34 mouse cellular contexts compared by ENCODE assay signal in genomic region chr3:146601205-146601604, GRCm38 (mm10). TPM values are rescaled to one million over a fixed set of nuclear protein-coding genes. Genes with fewer than 3 reads are reported as not detected.
DNase-seq lines count a peak whose midpoint lies in the region; ATAC-seq and TF ChIP-seq lines count a peak whose summit lies in the region.
"Had no signal": no experiment of that assay in that cellular context is flagged by ENCODE, and none has a peak within 500 bp of the region (broad histone marks: within the 10 kb centered on the region; RNA-seq: fewer than 3 reads in every experiment).

No protein-coding gene starts in this region.

- H3K27ac ChIP-seq in heart, embryonic 12.5 days (ENCODE audit: poor library complexity, severe bottlenecking), result peak overlapping the region; percentile 56
- H3K27ac ChIP-seq in liver, adult 2 months (replicated peaks; ENCODE audit: insufficient read depth, low read depth, low read length), result peak overlapping the region; percentile 29
- H3K27ac ChIP-seq in liver, embryonic 13.5 days, result no peak overlapping the region
- H3K27ac ChIP-seq in midbrain, embryonic 13.5 days, result no peak overlapping the region
- H3K27ac ChIP-seq in forebrain, embryonic 10.5 days, result no peak overlapping the region
- H3K27ac ChIP-seq: embryonic facial prominence, embryonic 10.5 days; forebrain, embryonic 12.5 days; hindbrain, embryonic 15.5 days; intestine, embryonic 15.5 days; limb, embryonic 10.5 days; midbrain, embryonic 12.5 days had no signal

- DNase-seq in heart, postnatal 14 days, result no peak
- peak; percentile 49 for DNase-seq in liver, adult 2 months (ENCODE audit: extremely low read depth, low read depth, low spot score)
- DNase-seq in liver, result no peak
- DNase-seq in liver, embryonic 13.5 days, result peak; percentile 34
- DNase-seq in forebrain, embryonic 10.5 days (ENCODE audit: extremely low spot score, low spot score), result no peak
- DNase-seq: adrenal gland, postnatal 10 days; cerebellum, adult 11 months; cerebellum, adult 9-11 months; kidney, adult 8-10 months; kidney, postnatal 10 days; lung, adult 18-20 months; lung, postnatal 10 days; right cerebral cortex, postnatal 14 days; spleen, adult 18-20 months had no signal

- peaks cover 43% of the 10 kb centered on the region for H3K4me1 ChIP-seq in heart, embryonic 12.5 days (replicated peaks)
- peaks cover 31% of the 10 kb centered on the region for H3K4me1 ChIP-seq in liver, adult 2 months (ENCODE audit: control insufficient read depth, insufficient read depth, low read length)
- H3K4me1 ChIP-seq in liver, embryonic 13.5 days (replicated peaks), result peaks cover 19% of the 10 kb centered on the region
- no peaks in the 10 kb centered on the region for H3K4me1 ChIP-seq in midbrain, embryonic 13.5 days (replicated peaks)
- H3K4me1 ChIP-seq in forebrain, embryonic 10.5 days, result 0 out of 2 replicates have a peak, but pooled peaks cover 3% of the 10 kb centered on the region
- H3K4me1 ChIP-seq: embryonic facial prominence, embryonic 10.5 days; forebrain, embryonic 12.5 days; hindbrain, embryonic 15.5 days; intestine, embryonic 15.5 days; limb, embryonic 10.5 days; midbrain, embryonic 12.5 days had no signal

- WGBS in heart, embryonic 12.5 days, result 23% methylated on average over 2 of the region's 2 CpGs
- WGBS in liver, adult 2 months, result 60% methylated on average over 2 of the region's 2 CpGs
- WGBS in liver, embryonic 13.5 days (ENCODE audit: insufficient replicate concordance), result 48% methylated on average over 2 of the region's 2 CpGs
- WGBS in midbrain, embryonic 13.5 days, result 93% methylated on average over 2 of the region's 2 CpGs
- WGBS in forebrain, embryonic 10.5 days, result 88% methylated on average over 2 of the region's 2 CpGs

- no peak for TF ChIP-seq CTCF in liver, adult 2 months (IDR thresholded peaks at IDR 0.05; ENCODE audit: low read depth, low read length)

- peak overlapping the region; percentile 17; the same call in 1 of the 2 replicates for H3K4me2 ChIP-seq in heart, embryonic 12.5 days
- H3K4me2 ChIP-seq in liver, embryonic 13.5 days, result no peak overlapping the region
- H3K4me2 ChIP-seq in midbrain, embryonic 13.5 days (replicated peaks), result no peak overlapping the region
- H3K4me2 ChIP-seq: forebrain, embryonic 12.5 days; hindbrain, embryonic 15.5 days; intestine, embryonic 15.5 days; midbrain, embryonic 12.5 days had no signal

- no peak overlapping the region for H3K4me3 ChIP-seq in heart, embryonic 12.5 days
- peak overlapping the region; percentile 60 for H3K4me3 ChIP-seq in liver, adult 2 months (ENCODE audit: insufficient read depth, low read depth, low read length)
- H3K4me3 ChIP-seq in liver, embryonic 13.5 days (replicated peaks), result no peak overlapping the region
- no peak overlapping the region for H3K4me3 ChIP-seq in midbrain, embryonic 13.5 days (replicated peaks)
- no peak overlapping the region for H3K4me3 ChIP-seq in forebrain, embryonic 10.5 days
- H3K4me3 ChIP-seq: embryonic facial prominence, embryonic 10.5 days; forebrain, embryonic 12.5 days; hindbrain, embryonic 15.5 days; intestine, embryonic 15.5 days; limb, embryonic 10.5 days; midbrain, embryonic 12.5 days had no signal

- no peaks in the 10 kb centered on the region for H3K36me3 ChIP-seq in heart, embryonic 12.5 days
- peaks cover 50% of the 10 kb centered on the region for H3K36me3 ChIP-seq in liver, adult 2 months (ENCODE audit: control insufficient read depth, insufficient read depth, low read length)
- no peaks in the 10 kb centered on the region for H3K36me3 ChIP-seq in liver, embryonic 13.5 days
- H3K36me3 ChIP-seq in midbrain, embryonic 13.5 days, result no peaks in the 10 kb centered on the region
- no peaks in the 10 kb centered on the region for H3K36me3 ChIP-seq in forebrain, embryonic 10.5 days (replicated peaks)
- H3K36me3 ChIP-seq: embryonic facial prominence, embryonic 10.5 days; forebrain, embryonic 12.5 days; hindbrain, embryonic 15.5 days; intestine, embryonic 15.5 days; limb, embryonic 10.5 days; midbrain, embryonic 12.5 days had no signal

- H3K79me2 ChIP-seq in liver, adult 2 months (ENCODE audit: control insufficient read depth, insufficient read depth, low read length), result peaks cover 24% of the 10 kb centered on the region

- intact Hi-C loops in heart, postnatal 14 days (cut with DNase I), result no loop called here

- H3K9ac ChIP-seq in heart, embryonic 12.5 days, result no peak overlapping the region
- peak overlapping the region; percentile 69 for H3K9ac ChIP-seq in liver, adult 2 months (ENCODE audit: low read depth, low read length)
- H3K9ac ChIP-seq in liver, embryonic 13.5 days, result no peak overlapping the region
- no peak overlapping the region for H3K9ac ChIP-seq in midbrain, embryonic 13.5 days (replicated peaks)
- H3K9ac ChIP-seq: forebrain, embryonic 12.5 days; hindbrain, embryonic 15.5 days; intestine, embryonic 15.5 days; midbrain, embryonic 12.5 days had no signal

- H3K27me3 ChIP-seq in heart, embryonic 12.5 days (replicated peaks), result no peaks in the 10 kb centered on the region
- H3K27me3 ChIP-seq in liver, adult 2 months (ENCODE audit: control insufficient read depth, insufficient read depth, low read length), result no peaks in the 10 kb centered on the region
- no peaks in the 10 kb centered on the region for H3K27me3 ChIP-seq in liver, embryonic 13.5 days
- no peaks in the 10 kb centered on the region for H3K27me3 ChIP-seq in midbrain, embryonic 13.5 days
- no peaks in the 10 kb centered on the region for H3K27me3 ChIP-seq in forebrain, embryonic 10.5 days (ENCODE audit: poor library complexity, severe bottlenecking)
- H3K27me3 ChIP-seq: forebrain, embryonic 12.5 days; hindbrain, embryonic 15.5 days; intestine, embryonic 15.5 days; midbrain, embryonic 12.5 days had no signal

- ATAC-seq in heart, embryonic 12.5 days (ENCODE audit: insufficient number of reproducible peaks, low FRiP score), result peak; percentile 54
- peak; percentile 81 for ATAC-seq in liver, embryonic 13.5 days (ENCODE audit: low read depth)
- peak; percentile 93 for ATAC-seq in megakaryocyte-erythroid progenitor cell, adult 5-6 weeks (replicated peaks; ENCODE audit: low FRiP score, low TSS enrichment, poor library complexity, severe bottlenecking)
- ATAC-seq in midbrain, embryonic 13.5 days, result no peak
- ATAC-seq: intestine, embryonic 15.5 days had no signal

- TF ChIP-seq POLR2A in liver, adult 2 months (IDR thresholded peaks at IDR 0.05; ENCODE audit: extremely low read depth, insufficient read depth, low read length), result no peak

- no peaks in the 10 kb centered on the region for H3K9me3 ChIP-seq in heart, embryonic 12.5 days (replicated peaks)
- no peaks in the 10 kb centered on the region for H3K9me3 ChIP-seq in liver, embryonic 13.5 days (replicated peaks)
- H3K9me3 ChIP-seq in midbrain, embryonic 13.5 days, result no peaks in the 10 kb centered on the region
- H3K9me3 ChIP-seq in forebrain, embryonic 10.5 days, result no peaks in the 10 kb centered on the region
- H3K9me3 ChIP-seq: embryonic facial prominence, embryonic 10.5 days; forebrain, embryonic 12.5 days; hindbrain, embryonic 15.5 days; intestine, embryonic 15.5 days; limb, embryonic 10.5 days; midbrain, embryonic 12.5 days had no signal

RNA-seq across cellular contexts. Expression of gene Dnase2b, which starts 14.2 kb away (rescaled TPM):
- not detected in 2 replicates for polyA plus RNA-seq in heart, embryonic 12.5 days (2016; fragmentation: Nextera tagmentation; extraction: Ambion mirVana)
- not detected for total RNA-seq in heart, postnatal 14 days (2021)
- 11.0 and 15.6 TPM in 2 replicates for total RNA-seq in liver, adult 2 months (2014; rRNA removed)
- polyA plus RNA-seq in liver, adult 2 months (2012; rRNA removed), result 6.2 and 6.6 TPM in 2 replicates
- 0.35 and 0.54 TPM in 2 replicates for polyA plus RNA-seq in liver, embryonic 13.5 days (2015; fragmentation: Nextera tagmentation; extraction: Ambion mirVana)
- total RNA-seq in megakaryocyte-erythroid progenitor cell, adult 5-6 weeks (2014; fragmentation: Nextera tagmentation), result not detected in 2 replicates
- not detected in 2 replicates for total RNA-seq in megakaryocyte-erythroid progenitor cell, adult 5-6 weeks (2017)
- not detected in 2 replicates for polyA plus RNA-seq in midbrain, embryonic 13.5 days (2015; fragmentation: Nextera tagmentation; extraction: Ambion mirVana)
- not detected in 2 replicates for polyA plus RNA-seq in forebrain, embryonic 10.5 days (2016; fragmentation: Nextera tagmentation; extraction: Ambion mirVana)
- total RNA-seq: ES-E14; gastrocnemius, adult 18-20 months; heart, postnatal 10 days; layer of hippocampus, adult 18-20 months; layer of hippocampus, postnatal 14 days; left cerebral cortex, adult 8-10 months had no signal
- polyA plus RNA-seq: brain, embryonic 14.5 days; embryonic facial prominence, embryonic 10.5 days; forebrain, embryonic 12.5 days; hindbrain, embryonic 15.5 days; midbrain, embryonic 12.5 days; neural tube, embryonic 11.5 days had no signal

RNA-seq across cellular contexts. Expression of gene Uox, which starts 31.0 kb away (rescaled TPM):
- polyA plus RNA-seq in heart, embryonic 12.5 days (2016; fragmentation: Nextera tagmentation; extraction: Ambion mirVana), result 0.08 TPM in 1 of 2 replicates, not detected in the other
- total RNA-seq in heart, postnatal 14 days (2021), result not detected
- total RNA-seq in liver, adult 2 months (2014; rRNA removed), result 1,668 and 2,080 TPM in 2 replicates
- 512 and 535 TPM in 2 replicates for polyA plus RNA-seq in liver, adult 2 months (2012; rRNA removed)
- 2.1 and 3.0 TPM in 2 replicates for polyA plus RNA-seq in liver, embryonic 13.5 days (2015; fragmentation: Nextera tagmentation; extraction: Ambion mirVana)
- total RNA-seq in megakaryocyte-erythroid progenitor cell, adult 5-6 weeks (2014; fragmentation: Nextera tagmentation), result not detected in 2 replicates
- not detected in 2 replicates for total RNA-seq in megakaryocyte-erythroid progenitor cell, adult 5-6 weeks (2017)
- not detected in 2 replicates for polyA plus RNA-seq in midbrain, embryonic 13.5 days (2015; fragmentation: Nextera tagmentation; extraction: Ambion mirVana)
- polyA plus RNA-seq in forebrain, embryonic 10.5 days (2016; fragmentation: Nextera tagmentation; extraction: Ambion mirVana), result not detected in 2 replicates
- total RNA-seq: ES-E14; heart, postnatal 10 days; layer of hippocampus, postnatal 14 days; monocyte, adult 5-6 weeks had no signal
- polyA plus RNA-seq: brain, embryonic 14.5 days; embryonic facial prominence, embryonic 10.5 days; forebrain, embryonic 12.5 days; limb, embryonic 10.5 days; midbrain, embryonic 12.5 days; neural tube, embryonic 11.5 days had no signal

RNA-seq across cellular contexts. Expression of gene 4930503B20Rik, which starts 49.9 kb away (rescaled TPM):
- polyA plus RNA-seq in heart, embryonic 12.5 days (2016; fragmentation: Nextera tagmentation; extraction: Ambion mirVana), result not detected in 2 replicates
- under 1 TPM in 1 of 2 experiments, not detected in 1; 0.15 TPM for total RNA-seq in heart, postnatal 14 days (2021)
- total RNA-seq in liver, adult 2 months (2014; rRNA removed), result not detected in 2 replicates
- polyA plus RNA-seq in liver, adult 2 months (2012; rRNA removed), result not detected in 2 replicates
- not detected in 2 replicates for polyA plus RNA-seq in liver, embryonic 13.5 days (2015; fragmentation: Nextera tagmentation; extraction: Ambion mirVana)
- not detected in 2 replicates for total RNA-seq in megakaryocyte-erythroid progenitor cell, adult 5-6 weeks (2014; fragmentation: Nextera tagmentation)
- not detected in 2 replicates for total RNA-seq in megakaryocyte-erythroid progenitor cell, adult 5-6 weeks (2017)
- not detected in 2 replicates for polyA plus RNA-seq in midbrain, embryonic 13.5 days (2015; fragmentation: Nextera tagmentation; extraction: Ambion mirVana)
- polyA plus RNA-seq in forebrain, embryonic 10.5 days (2016; fragmentation: Nextera tagmentation; extraction: Ambion mirVana), result not detected in 2 replicates
- total RNA-seq: adrenal gland, postnatal 10 days; ES-E14; gastrocnemius, adult 18-20 months; gastrocnemius, postnatal 4 days; heart, postnatal 10 days; layer of hippocampus, adult 18-20 months; layer of hippocampus, postnatal 14 days; left cerebral cortex, adult 8-10 months had no signal
- polyA plus RNA-seq: embryonic facial prominence, embryonic 10.5 days; forebrain, embryonic 12.5 days; hindbrain, embryonic 15.5 days; intestine, embryonic 15.5 days; limb, embryonic 10.5 days; midbrain, embryonic 12.5 days; neural tube, embryonic 11.5 days; thymus, postnatal 0 days had no signal

Comparison
In these comparisons a context has a peak if more than half of its experiments do, and no peak if none do; other contexts are left out.
1. H3K27ac ChIP-seq: peak in heart, embryonic 12.5 days (single experiment) and liver, adult 2 months (single experiment); none in liver, embryonic 13.5 days (single experiment), midbrain, embryonic 13.5 days (single experiment) and forebrain, embryonic 10.5 days (single experiment).
2. DNase-seq: peak in liver, adult 2 months (single experiment) and liver, embryonic 13.5 days (single experiment); none in heart, postnatal 14 days (0 of 2), liver (single experiment) and forebrain, embryonic 10.5 days (single experiment).
3. RNA of gene Uox, which starts 31.0 kb away (polyA plus RNA-seq): 512 to 535 TPM in liver, adult 2 months; 2.1 to 3.0 TPM in liver, embryonic 13.5 days, not detected in midbrain, embryonic 13.5 days, 0.08 TPM in heart, embryonic 12.5 days and not detected in forebrain, embryonic 10.5 days; every median in the first group is over 100 times any median in the second.